ENCODE assay signal across 11 mouse cellular contexts in genomic region chr1:59895456-59895855, GRCm38 (mm10). TPM values are rescaled to one million over a fixed set of nuclear protein-coding genes. Genes with fewer than 3 reads are reported as not detected.
A peak's percentile ranks its signal among the peaks of the same experiment; 100 is the strongest.
DNase-seq lines count a peak whose midpoint lies in the region; ATAC-seq and TF ChIP-seq lines count a peak whose summit lies in the region.
"Had no signal": no experiment of that assay in that cellular context is flagged by ENCODE, and none has a peak within 500 bp of the region (broad histone marks: within the 10 kb centered on the region; RNA-seq: fewer than 3 reads in every experiment).

No protein-coding gene starts in this region.

- 5% methylated on average over 4 of the region's 4 CpGs for WGBS in heart, adult 2 months
- WGBS in heart, embryonic 12.5 days: 39% methylated on average over 4 of the region's 4 CpGs
- 14% methylated on average over 4 of the region's 4 CpGs for WGBS in heart, embryonic 15.5 days
- 45% methylated on average over 4 of the region's 4 CpGs for whole genome bisulfite sequencing in neural tube, embryonic 15.5 days

- H3K4me3 ChIP-seq in heart, adult 2 months: no peak overlapping the region
- no peak overlapping the region for H3K4me3 ChIP-seq in heart, embryonic 12.5 days
- no peak overlapping the region for H3K4me3 ChIP-seq in heart, embryonic 15.5 days
- no peak overlapping the region for H3K4me3 ChIP-seq in neural tube, embryonic 15.5 days (replicated peaks)
- H3K4me3 ChIP-seq: erythroblast, embryonic 14.5 days; liver, embryonic 15.5 days had no signal

- H3K27me3 ChIP-seq in heart, adult 2 months (ENCODE audit: control insufficient read depth, insufficient read depth, low read length): no peaks in the 10 kb centered on the region
- H3K27me3 ChIP-seq in heart, embryonic 12.5 days (replicated peaks): no peaks in the 10 kb centered on the region
- H3K27me3 ChIP-seq in heart, embryonic 15.5 days: no peaks in the 10 kb centered on the region
- no peaks in the 10 kb centered on the region for H3K27me3 ChIP-seq in neural tube, embryonic 15.5 days (replicated peaks)
- H3K27me3 ChIP-seq: liver, embryonic 15.5 days had no signal

- no peak for TF ChIP-seq POLR2A in heart, adult 2 months (IDR thresholded peaks at IDR 0.05; ENCODE audit: insufficient read depth, low read depth, low read length)

- ATAC-seq in heart, embryonic 12.5 days (ENCODE audit: insufficient number of reproducible peaks, low FRiP score): no peak
- ATAC-seq in heart, embryonic 15.5 days (replicated peaks; ENCODE audit: insufficient number of reproducible peaks, insufficient read depth, low FRiP score, low read depth): peak; percentile 50; the same call in 1 of the 2 replicates
- no peak for ATAC-seq in neural tube, embryonic 15.5 days (ENCODE audit: low FRiP score)

- no peak for TF ChIP-seq EP300 in heart, adult 2 months (IDR thresholded peaks at IDR 0.05; ENCODE audit: insufficient read depth, low read depth, low read length)

- peak; percentile 52 to 73 for DNase-seq in heart, adult 2 months
- DNase-seq in adrenal gland, adult 2 months: peak; percentile 59
- peak; percentile 11 for DNase-seq in left cerebral cortex, postnatal 4 days
- peak; percentile 10 for DNase-seq in right cerebral cortex, postnatal 4 days
- DNase-seq in retina, embryonic 14.5 days (ENCODE audit: low spot score): no peak

- no peak overlapping the region for H3K4me2 ChIP-seq in heart, embryonic 12.5 days
- H3K4me2 ChIP-seq in heart, embryonic 15.5 days: no peak overlapping the region
- no peak overlapping the region for H3K4me2 ChIP-seq in neural tube, embryonic 15.5 days
- H3K4me2 ChIP-seq: liver, embryonic 15.5 days had no signal

- intact Hi-C loops in heart, adult 2 months (cut with DNase I): no loop called here
- intact Hi-C loops in left cerebral cortex, postnatal 4 days (cut with DNase I): no loop called here

- no peak overlapping the region for H3K9ac ChIP-seq in heart, adult 2 months (ENCODE audit: low read depth, low read length)
- no peak overlapping the region for H3K9ac ChIP-seq in heart, embryonic 12.5 days
- H3K9ac ChIP-seq in heart, embryonic 15.5 days: no peak overlapping the region
- no peak overlapping the region for H3K9ac ChIP-seq in neural tube, embryonic 15.5 days (replicated peaks)
- H3K9ac ChIP-seq: liver, embryonic 15.5 days had no signal

- H3K79me2 ChIP-seq in heart, adult 2 months (replicated peaks; ENCODE audit: control insufficient read depth, insufficient read depth, low read length): no peaks in the 10 kb centered on the region

- no peak for TF ChIP-seq CTCF in heart, adult 2 months (IDR thresholded peaks at IDR 0.05)

- H3K4me1 ChIP-seq in heart, adult 2 months (ENCODE audit: control insufficient read depth, insufficient read depth, low read length): peaks cover 8% of the 10 kb centered on the region
- peaks cover 26% of the 10 kb centered on the region for H3K4me1 ChIP-seq in heart, embryonic 12.5 days (replicated peaks)
- peaks cover 26% of the 10 kb centered on the region for H3K4me1 ChIP-seq in heart, embryonic 15.5 days (replicated peaks)
- H3K4me1 ChIP-seq in neural tube, embryonic 15.5 days: no peaks in the 10 kb centered on the region

- no peaks in the 10 kb centered on the region for H3K36me3 ChIP-seq in heart, adult 2 months (ENCODE audit: control insufficient read depth, insufficient read depth, low read length)
- no peaks in the 10 kb centered on the region for H3K36me3 ChIP-seq in heart, embryonic 12.5 days
- H3K36me3 ChIP-seq in heart, embryonic 15.5 days: no peaks in the 10 kb centered on the region
- H3K36me3 ChIP-seq in neural tube, embryonic 15.5 days: no peaks in the 10 kb centered on the region
- H3K36me3 ChIP-seq: G1E; liver, embryonic 15.5 days had no signal

- H3K27ac ChIP-seq in heart, adult 2 months: peak overlapping the region; percentile 7; the same call in 1 of the 2 replicates
- H3K27ac ChIP-seq in heart, embryonic 12.5 days (ENCODE audit: poor library complexity, severe bottlenecking): no peak overlapping the region
- peak overlapping the region; percentile 31; the same call in 1 of the 2 replicates for H3K27ac ChIP-seq in heart, embryonic 15.5 days
- no peak overlapping the region for H3K27ac ChIP-seq in neural tube, embryonic 15.5 days (replicated peaks)

- no peaks in the 10 kb centered on the region for H3K9me3 ChIP-seq in heart, embryonic 12.5 days (replicated peaks)
- no peaks in the 10 kb centered on the region for H3K9me3 ChIP-seq in heart, embryonic 15.5 days (replicated peaks)
- no peaks in the 10 kb centered on the region for H3K9me3 ChIP-seq in neural tube, embryonic 15.5 days (replicated peaks)
- H3K9me3 ChIP-seq: G1E; liver, embryonic 15.5 days had no signal

RNA-seq across cellular contexts. Expression of gene Fam117b, which starts 17.4 kb away (rescaled TPM):
- total RNA-seq in heart, adult 2 months (2021): 10 to 100 TPM; 10.6 to 24.6 TPM
- 5.2 and 6.1 TPM in 2 replicates for polyA plus RNA-seq in heart, adult 2 months (2012; rRNA removed)
- 6.6 and 7.8 TPM in 2 replicates for polyA plus RNA-seq in heart, embryonic 12.5 days (2016; fragmentation: Nextera tagmentation; extraction: Ambion mirVana)
- total RNA-seq in adrenal gland, adult 2 months (2021): 10 to 100 TPM; 33.8 to 35.6 TPM
- polyA plus RNA-seq in adrenal gland, adult 2 months (2012; rRNA removed): 23.7 and 26.9 TPM in 2 replicates
- 3.8 and 4.8 TPM in 2 replicates for polyA plus RNA-seq in heart, embryonic 15.5 days (2015; fragmentation: Nextera tagmentation; extraction: Ambion mirVana)
- total RNA-seq in left cerebral cortex, postnatal 4 days (2021): 10 to 100 TPM; 89.7 to 92.1 TPM
- 27.4 and 33.1 TPM in 2 replicates for polyA plus RNA-seq in neural tube, embryonic 15.5 days (2015; fragmentation: Nextera tagmentation; extraction: Ambion mirVana)

Comparison
In these comparisons a context has a peak if more than half of its experiments do, and no peak if none do; other contexts are left out.
1. H3K27ac ChIP-seq: peak in heart, adult 2 months (single experiment) and heart, embryonic 15.5 days (single experiment); none in heart, embryonic 12.5 days (single experiment) and neural tube, embryonic 15.5 days (single experiment).